Mouse (Mus musculus) left cerebral cortex, postnatal 10 days (tissue): ENCODE results near the gene Chrna1. TPM values are rescaled to one million over a fixed set of nuclear protein-coding genes. Genes with fewer than 3 reads are reported as not detected.

ENCODE experiments used
- DNase-seq, 2 experiments: peaks; one replicate each; pipeline ENCODE4 v3.0.0; 2021 to 2022; ENCODE audit warnings: low spot score in 2 of 2, mixed read lengths in 1 of 2; ENCODE audit errors: extremely low spot score in 1 of 2
- intact Hi-C: fragments of 180-260 bp; cut with DNase I; formaldehyde crosslinking; loops from one replicate; pipeline ENCODE4 v1.15.1; 2025
- total RNA-seq, 2 experiments: library from RNA; stranded (reverse); gene quantifications; 2 replicates each; pipeline ENCODE4 v1.2.3; 2021

The Chrna1 gene
- total RNA-seq = under 1 TPM; 0.14 to 0.24 TPM

GRCm38 (mm10) chr2:73580166-73580565 is at the start of gene Chrna1:
TSS of gene Chrna1 (minus strand) at chr2:73580338.
- no peak for DNase-seq
- intact Hi-C loops = loop anchor here (5.0 to 10.0 kb wide), 2 partner anchors 162 to 195 kb away; partner anchors contain the start of gene Chn1

- intact Hi-C loops = no loop called here
- no peak for DNase-seq
Observed at GRCm38 (mm10) chr2:73618486-73619052, 38.4 kb upstream of the Chrna1 start.

- intact Hi-C loops = no loop called here
- no peak for DNase-seq
Observed at GRCm38 (mm10) chr2:73616434-73617057, 36.4 kb upstream of the Chrna1 start.

- DNase-seq = no peak
- intact Hi-C loops = no loop called here
Observed at GRCm38 (mm10) chr2:73615456-73615855, 35.3 kb upstream of the Chrna1 start.

- intact Hi-C loops = no loop called here
- DNase-seq = no peak
Observed at GRCm38 (mm10) chr2:73614303-73614702, 34.2 kb upstream of the Chrna1 start.

GRCm38 (mm10) chr2:73612941-73613340 is 32.8 kb upstream of the Chrna1 start:
- DNase-seq = no peak
- intact Hi-C loops = no loop called here

- intact Hi-C loops = no loop called here
- no peak for DNase-seq
Observed at GRCm38 (mm10) chr2:73612367-73612914, 32.3 kb upstream of the Chrna1 start.

GRCm38 (mm10) chr2:73611798-73612197 is 31.7 kb upstream of the Chrna1 start:
- no peak for DNase-seq
- intact Hi-C loops = no loop called here

- no peak for DNase-seq
- intact Hi-C loops = no loop called here
Observed at GRCm38 (mm10) chr2:73609724-73610210, 29.6 kb upstream of the Chrna1 start.

- no peak for DNase-seq
- intact Hi-C loops = no loop called here
Observed at GRCm38 (mm10) chr2:73609067-73609723, 29.1 kb upstream of the Chrna1 start.

GRCm38 (mm10) chr2:73608391-73608790 is 28.3 kb upstream of the Chrna1 start:
- intact Hi-C loops = no loop called here
- DNase-seq = no peak

- DNase-seq = no peak
- intact Hi-C loops = no loop called here
Observed at GRCm38 (mm10) chr2:73607609-73608008, 27.5 kb upstream of the Chrna1 start.

- intact Hi-C loops = no loop called here
Observed at GRCm38 (mm10) chr2:73607146-73607545, 27.0 kb upstream of the Chrna1 start.

GRCm38 (mm10) chr2:73606616-73607015 is 26.5 kb upstream of the Chrna1 start:
- intact Hi-C loops = no loop called here
- no peak for DNase-seq

More at GRCm38 (mm10) chr2:73607146-73607545, 27.0 kb upstream of the Chrna1 start:
- DNase-seq = no peak

- intact Hi-C loops = no loop called here
- DNase-seq = peak; percentile 77 to 85
Observed at GRCm38 (mm10) chr2:73605077-73605476, 24.9 kb upstream of the Chrna1 start.

GRCm38 (mm10) chr2:73604579-73604978 is 24.4 kb upstream of the Chrna1 start:
- intact Hi-C loops = no loop called here
- DNase-seq = no peak

- no peak for DNase-seq
- intact Hi-C loops = no loop called here
Observed at GRCm38 (mm10) chr2:73600650-73601049, 20.5 kb upstream of the Chrna1 start.

- DNase-seq = no peak
- intact Hi-C loops = no loop called here
Observed at GRCm38 (mm10) chr2:73597772-73598171, 17.6 kb upstream of the Chrna1 start.

GRCm38 (mm10) chr2:73596786-73597185 is 16.6 kb upstream of the Chrna1 start:
- peak; percentile 76 to 84 for DNase-seq
- intact Hi-C loops = no loop called here

- intact Hi-C loops = no loop called here
- DNase-seq = no peak
Observed at GRCm38 (mm10) chr2:73596326-73596725, 16.2 kb upstream of the Chrna1 start.
